Mouse (Mus musculus) neutrophil, adult 5-6 weeks (primary cell): Measurements from ENCODE around the gene Tmem115. TPM values are rescaled to one million over a fixed set of nuclear protein-coding genes. Genes with fewer than 3 reads are reported as not detected.

Experiments
- ATAC-seq: fragments of 151-379, 151-347 bp; 2 replicates; pipeline ENCODE4 v1.8.0; 2017; ENCODE audit warnings: mild to moderate bottlenecking, moderate TSS enrichment; ENCODE audit not compliant: insufficient number of reproducible peaks, poor library complexity, low FRiP score, severe bottlenecking; ENCODE audit errors: extremely low read depth
- total RNA-seq: library from RNA; stranded (forward); fragments of 200-1000 nt; gene quantifications from 2 replicates; pipeline ENCODE4 v1.2.3, GENCODE M21; 2017

Tmem115 gene
- 18.6 and 20.4 TPM in 2 replicates for total RNA-seq

GRCm38 (mm10) chr9:107533791-107534407, at the start of gene Tmem115:
Gene Tmem115, plus strand, starts transcription at chr9:107533945.
- peak; percentile 92 for ATAC-seq

- no peak for ATAC-seq
Observed at GRCm38 (mm10) chr9:107484302-107484701, 49.4 kb upstream of the Tmem115 start.

GRCm38 (mm10) chr9:107484766-107485165, 49.0 kb upstream of the Tmem115 start:
- no peak for ATAC-seq

- ATAC-seq: no peak
Observed at GRCm38 (mm10) chr9:107486086-107486485, 47.7 kb upstream of the Tmem115 start.

GRCm38 (mm10) chr9:107486507-107487225, 47.1 kb upstream of the Tmem115 start:
- ATAC-seq: no peak

DNA sequence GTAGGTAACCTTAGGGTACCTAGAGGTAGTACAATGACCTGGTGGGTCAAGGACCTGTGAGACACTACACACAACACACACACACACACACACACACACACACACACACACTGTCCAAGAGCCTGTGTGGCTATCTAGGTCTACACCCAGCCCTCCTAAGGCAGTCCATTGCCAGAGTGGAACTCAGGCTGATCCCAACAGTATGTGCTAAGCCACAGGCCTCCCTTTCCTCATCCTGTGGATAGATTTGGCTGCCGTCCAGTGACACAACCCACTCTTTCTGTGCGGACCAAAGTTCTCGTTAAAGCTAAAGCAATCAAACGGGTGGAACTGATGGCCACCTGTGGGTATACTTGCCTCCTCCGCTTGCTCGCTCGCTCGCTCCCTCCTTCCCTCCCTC, 43.6 kb upstream of the Tmem115 start:
- no peak for ATAC-seq

DNA sequence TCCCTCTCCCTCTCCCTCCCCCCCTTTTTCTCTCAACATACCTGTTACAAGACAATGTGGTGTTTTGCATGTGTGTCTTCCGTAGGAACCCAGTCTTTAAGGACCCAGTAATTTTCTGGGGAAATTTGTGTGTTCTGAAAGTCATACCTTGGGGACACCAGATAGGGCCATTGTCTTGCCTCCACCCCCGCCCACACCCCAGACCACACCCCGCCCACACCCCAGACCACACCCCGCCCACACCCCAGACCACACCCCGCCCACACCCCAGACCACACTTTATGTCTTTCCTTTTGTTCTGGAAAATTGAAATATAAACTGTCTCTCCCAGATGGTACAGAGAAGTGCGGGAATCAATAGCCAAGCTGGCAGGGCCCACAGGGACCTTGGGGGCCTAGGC, 43.1 kb upstream of the Tmem115 start:
- no peak for ATAC-seq

GRCm38 (mm10) chr9:107493511-107493910, 40.2 kb upstream of the Tmem115 start:
- no peak for ATAC-seq

- no peak for ATAC-seq
Observed at GRCm38 (mm10) chr9:107494238-107494637, 39.5 kb upstream of the Tmem115 start.

GRCm38 (mm10) chr9:107496359-107496758, 37.4 kb upstream of the Tmem115 start:
- ATAC-seq: no peak

GRCm38 (mm10) chr9:107500708-107501286, 32.9 kb upstream of the Tmem115 start:
- no peak for ATAC-seq

GRCm38 (mm10) chr9:107502131-107502846, 31.5 kb upstream of the Tmem115 start:
- ATAC-seq: no peak

DNA sequence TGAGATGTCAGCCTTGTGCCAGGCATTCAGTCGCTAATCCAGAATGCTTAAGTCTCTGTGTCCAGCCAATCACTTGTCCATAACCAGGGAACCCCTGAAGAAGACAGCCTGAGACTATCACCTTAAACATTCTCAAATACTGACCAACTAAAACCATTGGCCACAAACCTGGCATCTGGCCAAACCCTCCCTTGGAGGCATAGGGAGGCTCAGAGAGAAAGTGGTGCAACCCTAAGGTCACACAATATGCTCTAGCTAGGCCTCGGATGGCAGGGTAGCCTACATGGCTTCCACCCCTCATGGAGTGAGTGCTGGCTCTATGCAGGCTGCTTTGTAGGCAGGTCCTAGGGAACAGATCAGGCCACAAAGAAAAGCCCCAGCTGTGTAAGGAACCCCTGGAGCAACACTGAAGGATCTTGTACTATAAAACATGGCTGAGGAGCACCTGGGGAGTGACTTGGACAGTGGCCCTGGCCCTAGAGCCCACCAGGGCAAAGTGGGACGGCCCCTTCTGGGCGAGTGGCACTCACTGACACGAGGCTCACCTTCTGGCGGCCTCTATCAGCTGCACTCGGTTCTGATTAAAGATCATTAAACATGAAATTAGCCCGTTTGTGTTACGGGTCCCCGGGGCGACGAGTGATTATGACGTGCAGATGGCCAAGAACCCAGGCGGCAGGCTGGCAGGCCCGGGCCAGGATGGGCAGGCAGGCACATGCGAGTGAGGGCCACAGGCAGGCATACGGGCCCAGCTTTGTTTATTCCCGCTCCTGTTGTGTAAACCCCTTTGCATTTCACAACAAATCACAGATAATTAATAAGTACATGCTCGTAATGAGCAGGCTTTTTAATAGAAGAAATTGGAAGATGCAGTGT, 28.8 kb upstream of the Tmem115 start:
- no peak for ATAC-seq

DNA sequence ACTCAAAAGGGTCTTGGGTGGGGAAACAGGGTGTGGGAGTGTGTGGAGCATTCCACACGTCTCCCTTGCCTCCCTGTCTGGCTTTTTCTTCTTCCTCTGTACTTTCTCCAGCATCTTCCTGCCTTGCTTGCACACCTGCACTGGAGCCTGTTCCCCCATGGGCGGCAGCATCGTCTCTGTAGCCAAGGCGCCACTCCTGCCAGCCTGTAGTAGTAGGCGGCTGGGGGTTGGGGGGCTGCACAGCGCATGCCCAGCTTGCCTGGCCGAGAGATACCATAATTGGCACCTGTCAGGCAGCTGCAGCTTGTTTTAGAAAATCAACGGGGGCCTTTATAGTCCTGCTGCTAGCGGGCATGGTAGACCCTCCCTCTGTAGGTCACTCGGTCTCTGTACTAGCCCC, 25.5 kb upstream of the Tmem115 start:
- no peak for ATAC-seq

DNA sequence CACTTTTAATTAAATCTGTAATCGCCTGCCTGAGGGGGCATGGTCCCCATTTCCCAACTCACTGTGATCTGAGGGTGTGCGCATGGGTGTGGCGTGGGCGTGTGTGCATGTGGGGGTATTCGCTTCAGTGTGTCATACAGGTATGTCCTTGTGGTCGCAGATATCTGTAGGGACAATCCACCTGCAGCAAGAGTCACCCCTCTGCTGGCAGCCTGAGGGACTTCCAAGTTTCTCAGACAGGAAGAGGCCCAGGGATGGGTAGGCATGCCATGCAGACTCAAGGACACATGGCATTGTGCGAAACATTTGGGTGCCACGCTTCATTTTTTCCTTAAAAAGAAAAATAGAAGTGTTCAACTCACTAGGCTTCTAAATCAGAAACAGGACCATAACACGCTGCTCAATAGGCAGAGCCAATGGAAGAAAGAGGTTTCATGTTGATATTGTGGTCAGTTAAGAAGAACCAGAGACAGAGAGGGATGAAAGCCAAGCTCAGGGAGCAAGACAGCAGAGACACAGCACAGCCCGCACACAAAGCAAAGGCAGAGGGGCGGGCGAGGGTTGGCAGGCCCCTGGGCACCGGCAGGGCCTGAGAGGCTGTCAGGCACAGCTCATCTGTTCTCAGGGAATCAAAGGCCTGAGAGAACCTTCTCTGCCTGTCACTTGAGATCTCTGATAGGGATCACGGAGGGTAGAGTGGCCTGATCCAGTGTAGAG, 23.2 kb upstream of the Tmem115 start:
- no peak for ATAC-seq

DNA sequence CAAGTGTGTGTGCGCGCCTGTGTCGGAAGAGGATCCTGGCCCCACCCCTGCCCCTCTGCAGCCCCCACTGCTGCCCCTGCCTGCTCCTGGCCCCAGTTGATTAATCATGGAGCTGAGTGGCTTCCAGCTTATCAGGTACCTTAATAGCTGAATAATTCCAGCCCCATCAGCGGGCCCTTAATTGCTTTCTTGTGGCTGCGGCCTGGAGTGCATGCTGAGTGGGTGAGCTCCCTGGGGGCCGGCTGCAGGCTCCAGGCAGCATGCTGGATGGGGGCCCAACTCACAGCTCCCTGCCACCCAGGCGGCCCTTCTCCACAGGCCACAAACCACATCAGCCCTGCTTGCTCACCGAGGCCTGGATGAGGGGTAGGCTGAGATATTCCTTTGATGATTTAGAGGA, 22.3 kb upstream of the Tmem115 start:
- ATAC-seq: no peak

- no peak for ATAC-seq
Observed at GRCm38 (mm10) chr9:107512326-107512725, 21.4 kb upstream of the Tmem115 start.

DNA sequence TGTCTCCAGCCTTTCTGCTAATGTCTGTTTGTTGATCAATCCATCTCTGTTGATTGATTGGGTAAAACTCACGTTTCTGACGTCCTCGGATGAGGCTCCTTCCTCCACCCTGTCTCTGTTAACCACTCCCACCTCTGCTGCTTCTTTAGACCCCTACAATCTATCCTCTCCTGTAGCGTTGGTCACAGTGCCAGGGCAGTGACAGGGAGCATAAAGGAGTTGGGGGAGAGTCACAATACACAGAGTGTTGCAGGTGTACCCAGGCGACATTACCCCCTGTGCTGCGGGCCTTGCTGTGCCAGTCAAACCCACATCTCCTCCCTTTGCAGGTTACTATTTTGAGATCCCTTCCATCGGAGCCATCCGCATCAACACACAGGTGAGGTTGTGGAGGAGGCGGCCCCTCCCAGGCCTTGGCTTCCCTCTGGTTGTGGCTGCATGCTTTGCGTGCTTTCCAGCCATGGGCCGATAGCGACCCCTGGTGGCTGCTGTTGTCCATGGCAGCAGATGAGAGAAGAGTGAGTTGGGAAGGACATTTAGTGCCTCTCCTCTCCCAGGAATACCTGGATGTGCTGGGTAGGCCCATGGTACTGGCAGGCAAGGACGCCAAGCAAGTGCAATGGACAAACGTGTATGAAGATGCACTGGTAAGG, 19.3 kb upstream of the Tmem115 start:
- ATAC-seq: peak; percentile 55
